Mouse (Mus musculus) hindbrain, embryonic 15.5 days (tissue): ENCODE measurements around the gene Zfp638. TPM values are rescaled to one million over a fixed set of nuclear protein-coding genes. Genes with fewer than 3 reads are reported as not detected.
"Not testable (repeated sequence)": the region's sequence is repeated elsewhere in the genome, so short reads cannot be mapped to it uniquely, and the experiment has no call there.

Experiments
- ATAC-seq: fragments of 200-750 bp; cut with Nextera tagmentation; 2 replicates; pipeline ENCODE4 v1.8.0; 2017; ENCODE audit warnings: low read depth, moderate number of reproducible peaks, moderate TSS enrichment; ENCODE audit not compliant: low FRiP score
- H3K27ac ChIP-seq: fragments of 300-500 bp; sonication (generic); replicated peaks from 2 replicates; pipeline ENCODE4 v1.5.1; 2015; ENCODE audit warnings: mild to moderate bottlenecking, inconsistent platforms
- H3K27me3 ChIP-seq: fragments of 300-500 bp; sonication (generic); 2 replicates; pipeline ENCODE4 v1.6.1; 2015; ENCODE audit warnings: control low read depth, inconsistent platforms
- H3K36me3 ChIP-seq: fragments of 300-500 bp; sonication (generic); 2 replicates; pipeline ENCODE4 v1.6.1; 2015; ENCODE audit warnings: control low read depth, inconsistent platforms
- H3K4me1 ChIP-seq: fragments of 300-500 bp; sonication (generic); replicated peaks from 2 replicates; pipeline ENCODE4 v1.6.1; 2015; ENCODE audit warnings: control low read depth, inconsistent platforms
- H3K4me2 ChIP-seq: fragments of 300-500 bp; sonication (generic); 2 replicates; pipeline ENCODE4 v1.6.1; 2015; ENCODE audit warnings: moderate library complexity, mild to moderate bottlenecking, inconsistent platforms
- H3K4me3 ChIP-seq: fragments of 300-500 bp; sonication (generic); 2 replicates; pipeline ENCODE4 v1.5.1; 2015; ENCODE audit warnings: mild to moderate bottlenecking, inconsistent platforms
- H3K9ac ChIP-seq: fragments of 300-500 bp; sonication (generic); 2 replicates; pipeline ENCODE4 v1.6.1; 2015; ENCODE audit warnings: inconsistent platforms
- H3K9me3 ChIP-seq: fragments of 300-500 bp; sonication (generic); 2 replicates; pipeline ENCODE4 v1.6.1; 2016; ENCODE audit warnings: control low read depth, inconsistent platforms
- WGBS: fragments of 180-500 bp; shearing (Covaris S2); methylation state at CpG from one replicate; pipeline ENCODE4 v1.1.7; 2015; 5-methylcytosine and 5-hydroxymethylcytosine counted together
- polyA plus RNA-seq: library from polyadenylated mRNA; unstranded; fragments of >200 nt; fragmentation: Nextera tagmentation; extraction: Ambion mirVana; gene quantifications from 2 replicates; pipeline ENCODE4 v1.2.1, GENCODE M21; 2015

Zfp638 gene
- polyA plus RNA-seq, result 65.4 and 74.5 TPM in 2 replicates

DNA sequence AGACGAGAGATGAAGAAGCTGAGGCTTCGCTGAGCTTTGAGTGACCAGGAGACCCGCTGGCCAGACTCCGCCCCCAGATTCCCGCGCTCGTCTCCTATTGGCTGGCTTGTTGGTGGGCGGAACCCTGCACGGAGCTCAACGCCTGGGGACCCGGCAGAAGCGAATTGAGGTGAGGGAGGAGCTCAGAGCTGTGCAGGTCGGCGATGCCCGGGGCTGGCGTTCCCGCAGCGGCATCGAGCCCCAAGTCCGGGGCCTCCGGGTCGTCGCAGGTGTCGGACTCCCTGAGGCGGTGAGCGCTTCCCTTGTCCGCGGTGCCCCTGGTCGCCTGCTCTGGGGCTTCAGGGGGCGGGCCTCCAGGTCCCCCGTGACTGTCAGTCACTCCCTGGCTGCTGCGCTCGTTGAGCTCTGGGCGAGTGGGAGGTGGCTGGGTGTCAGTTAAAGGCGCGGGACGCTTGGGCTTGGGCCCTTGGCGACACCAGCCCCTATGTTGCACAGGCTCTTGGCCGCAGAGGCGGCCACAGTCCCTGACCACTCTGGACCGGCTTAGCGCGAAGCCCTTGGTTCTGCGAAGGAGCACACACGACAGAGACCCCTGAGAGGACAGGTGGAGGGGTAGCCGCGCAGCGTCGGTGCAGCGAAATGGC is at the start of gene Zfp638:
Gene Zfp638, plus strand, starts transcription at position 156 of the 644 bp plus-strand sequence.
- H3K4me1 ChIP-seq, result peaks cover 17% of the 10 kb centered on the region
- no peaks in the 10 kb centered on the region for H3K9me3 ChIP-seq
- peak within 1 kb of the TSS; percentile 100 for H3K4me2 ChIP-seq
- H3K27ac ChIP-seq, result peak within 1 kb of the TSS; percentile 72
- WGBS, result under 1% methylated on average over 50 of the region's 50 CpGs
- H3K27me3 ChIP-seq, result 0 out of 2 replicates have a peak, but pooled peaks cover 2% of the 10 kb centered on the region
- peak within 1 kb of the TSS; percentile 88 for H3K4me3 ChIP-seq
- peak; percentile 97 for ATAC-seq
- peak within 1 kb of the TSS; percentile 71 for H3K9ac ChIP-seq
- H3K36me3 ChIP-seq, result no peaks in the 10 kb centered on the region

DNA sequence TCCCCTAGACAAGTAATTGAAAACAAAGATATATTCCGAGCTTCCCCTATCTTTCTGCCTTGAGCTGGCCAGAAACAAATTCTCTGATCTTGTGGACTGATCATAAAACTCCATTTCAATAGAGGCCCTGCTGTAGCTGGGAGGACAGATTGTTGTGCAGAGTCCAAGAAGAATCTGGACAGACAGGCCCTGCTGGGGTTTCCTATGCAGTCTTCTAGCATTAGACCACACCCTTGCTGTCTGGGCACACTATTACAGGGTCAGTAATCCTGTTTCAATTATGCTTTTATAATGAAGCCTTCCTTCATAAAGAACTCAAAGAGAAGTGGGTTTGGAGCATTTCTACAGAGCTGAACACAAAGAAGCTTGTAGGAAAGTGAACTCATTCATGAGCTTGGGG is 47.9 kb upstream of the Zfp638 start:
- Histone ChIP-seq H3K9ac (no peak overlapping the region), H3K9me3 (no peaks in the 10 kb centered on the region), H3K4me3 (no peak overlapping the region), H3K4me1 (peaks cover 2% of the 10 kb centered on the region; the same call in 1 of the 2 replicates), H3K36me3 (peaks cover 4% of the 10 kb centered on the region), H3K27ac (no peak overlapping the region), H3K27me3 (no peaks in the 10 kb centered on the region), H3K4me2 (no peak overlapping the region)
- 87% methylated on average over 1 of the region's 1 CpGs for WGBS
- ATAC-seq, result no peak

GRCm38 (mm10) chr6:83820727-83821515 is 46.0 kb upstream of the Zfp638 start:
- Histone ChIP-seq H3K4me1 (peaks cover 2% of the 10 kb centered on the region; the same call in 1 of the 2 replicates), H3K4me3 (no peak overlapping the region), H3K9me3 (no peaks in the 10 kb centered on the region), H3K4me2 (no peak overlapping the region), H3K9ac (no peak overlapping the region), H3K27ac (no peak overlapping the region), H3K36me3 (no peaks in the 10 kb centered on the region; the same call in 1 of the 2 replicates), H3K27me3 (no peaks in the 10 kb centered on the region)
- WGBS, result 79% methylated on average over 2 of the region's 2 CpGs
- no peak for ATAC-seq

DNA sequence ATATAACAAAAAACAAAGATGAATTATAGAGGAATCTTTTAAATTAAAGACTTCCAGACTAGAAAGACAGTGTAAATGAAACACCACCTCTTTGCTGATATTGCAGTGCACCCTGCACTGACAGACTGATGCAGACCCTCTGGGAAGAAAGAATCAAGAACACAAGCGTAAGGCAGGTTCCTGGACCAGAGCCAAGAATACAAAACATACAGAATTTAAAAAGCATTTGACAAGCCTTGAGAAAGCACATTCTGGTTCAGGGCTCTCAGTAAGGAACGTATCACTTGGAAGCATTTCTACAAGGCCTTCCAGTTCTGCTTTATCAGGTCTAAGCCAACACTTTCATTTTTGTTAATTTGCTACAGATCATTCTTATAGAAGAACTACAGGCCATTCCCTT is 45.1 kb upstream of the Zfp638 start:
- 41% methylated on average over 2 of the region's 2 CpGs for WGBS

DNA sequence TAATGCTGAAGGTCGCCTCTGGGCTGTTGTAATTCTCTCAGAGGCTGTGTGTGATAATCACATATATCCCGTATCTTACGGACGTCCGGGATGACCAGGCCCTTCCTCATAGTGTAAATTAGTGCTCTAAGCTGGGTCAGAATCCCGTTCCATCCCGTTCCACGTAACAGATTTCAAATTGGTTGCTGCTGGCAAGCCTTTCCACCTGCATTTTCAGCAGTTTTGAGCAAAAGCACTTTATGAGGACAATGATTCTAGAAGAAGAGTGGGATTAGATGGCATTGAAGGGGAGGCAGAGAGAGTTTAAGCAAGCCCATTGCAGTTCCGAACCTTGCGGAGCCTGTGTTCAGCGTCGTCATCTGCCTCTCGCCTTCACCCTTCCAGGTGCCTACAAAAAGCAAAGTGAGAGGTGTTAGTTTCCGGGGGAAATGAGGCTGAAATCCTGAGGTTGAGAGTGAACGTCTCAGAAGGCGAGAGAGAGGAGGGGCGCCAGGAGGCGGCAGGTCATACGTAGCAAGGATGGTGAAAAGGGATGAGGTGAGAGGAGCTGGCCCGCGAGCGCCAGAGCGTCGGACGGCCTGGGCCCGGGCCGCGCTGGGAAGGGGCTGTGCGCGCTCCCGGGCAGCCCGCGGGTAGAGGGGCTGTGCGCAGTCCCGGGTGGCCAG is 35.8 kb upstream of the Zfp638 start:
- Histone ChIP-seq H3K9me3 (no peaks in the 10 kb centered on the region), H3K27me3 (no peaks in the 10 kb centered on the region), H3K4me1 (peaks cover 16% of the 10 kb centered on the region), H3K9ac (peak overlapping the region; percentile 63), H3K36me3 (no peaks in the 10 kb centered on the region), H3K4me3 (peak overlapping the region; percentile 56), H3K27ac (peak overlapping the region; percentile 84), H3K4me2 (peak overlapping the region; percentile 61)
- ATAC-seq, result no peak; the same call in 1 of the 2 replicates
- under 1% methylated on average over 34 of the region's 35 CpGs for WGBS

More for the DNA sequence above, 45.1 kb upstream of the Zfp638 start:
- Histone ChIP-seq H3K27me3 (no peaks in the 10 kb centered on the region), H3K4me2 (no peak overlapping the region), H3K4me3 (no peak overlapping the region), H3K9me3 (no peaks in the 10 kb centered on the region), H3K36me3 (no peaks in the 10 kb centered on the region), H3K27ac (no peak overlapping the region), H3K9ac (no peak overlapping the region), H3K4me1 (peaks cover 2% of the 10 kb centered on the region; the same call in 1 of the 2 replicates)
- ATAC-seq, result no peak

DNA sequence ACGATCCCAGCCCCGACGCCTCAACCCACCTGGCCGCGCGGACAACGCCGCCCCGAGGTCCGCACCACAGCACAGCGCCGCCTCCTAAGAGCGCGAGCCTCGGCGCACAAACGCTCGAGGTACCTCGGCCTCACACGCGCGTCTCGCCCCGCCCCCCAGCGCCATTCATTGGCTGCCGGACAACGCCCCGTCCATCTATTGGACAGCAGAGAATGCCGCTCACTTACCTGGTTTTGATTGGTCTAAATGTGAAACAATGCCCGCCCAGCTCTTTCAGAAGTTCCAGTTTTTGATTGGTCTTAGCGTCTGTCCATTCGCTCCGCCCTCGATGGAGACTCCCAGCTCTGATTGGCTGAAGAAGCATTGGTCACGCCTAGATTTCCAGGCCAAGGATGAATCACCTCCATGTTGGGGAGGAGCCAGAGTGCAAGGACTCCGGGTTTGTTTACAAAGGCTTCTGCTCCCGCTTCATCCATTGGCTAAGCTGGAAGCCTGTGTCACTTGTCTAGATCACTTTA is 35.2 kb upstream of the Zfp638 start, which contains the start of gene Paip2b:
Gene Paip2b, minus strand, starts transcription at position 136 of the 518 bp plus-strand sequence.
- 0% methylated on average over 37 of the region's 37 CpGs for WGBS
- no peaks in the 10 kb centered on the region for H3K36me3 ChIP-seq

DNA sequence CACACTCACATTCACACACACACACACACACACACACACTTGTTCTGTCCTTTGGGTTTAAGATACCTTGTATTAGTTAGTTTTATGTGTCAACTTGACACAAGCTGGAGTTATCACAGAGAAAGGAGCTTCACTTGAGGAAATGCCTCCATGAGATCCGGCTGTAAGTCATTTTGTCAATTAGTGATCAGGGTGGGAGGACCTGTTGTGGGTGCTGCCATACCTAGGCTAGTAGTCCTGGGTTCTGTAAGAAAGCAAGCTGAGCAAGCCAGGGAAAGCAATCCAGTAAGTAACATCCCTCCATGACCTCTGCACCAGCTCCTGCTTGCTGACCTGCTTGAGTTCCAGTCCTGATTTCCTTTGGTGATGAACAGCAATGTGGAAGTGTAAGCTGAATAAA is 34.5 kb upstream of the Zfp638 start:
- ATAC-seq, H3K9me3 ChIP-seq, H3K36me3 ChIP-seq, H3K27me3 ChIP-seq: not testable (repeated sequence)
- Histone ChIP-seq H3K27ac (peak overlapping the region; percentile 66), H3K9ac (peak overlapping the region; percentile 38), H3K4me3 (peak overlapping the region; percentile 34; the same call in 1 of the 2 replicates), H3K4me1 (peaks cover 16% of the 10 kb centered on the region), H3K4me2 (peak overlapping the region; percentile 56)
- 63% methylated on average over 1 of the region's 1 CpGs for WGBS

More for the DNA sequence above, 35.2 kb upstream of the Zfp638 start, which contains the start of gene Paip2b:
- ATAC-seq, result peak; percentile 99
- Histone ChIP-seq H3K4me2 (peak within 1 kb of the TSS; percentile 61), H3K9me3 (no peaks in the 10 kb centered on the region), H3K27ac (peak within 1 kb of the TSS; percentile 84), H3K9ac (peak within 1 kb of the TSS; percentile 63), H3K27me3 (no peaks in the 10 kb centered on the region), H3K4me3 (peak within 1 kb of the TSS; percentile 56), H3K4me1 (peaks cover 16% of the 10 kb centered on the region)

GRCm38 (mm10) chr6:83836826-83837225 is 30.1 kb upstream of the Zfp638 start:
- Histone ChIP-seq H3K4me1 (peaks cover 6% of the 10 kb centered on the region; the same call in 1 of the 2 replicates), H3K36me3 (no peaks in the 10 kb centered on the region), H3K9me3 (no peaks in the 10 kb centered on the region), H3K4me2 (no peak overlapping the region), H3K27ac (no peak overlapping the region), H3K27me3 (no peaks in the 10 kb centered on the region), H3K4me3 (no peak overlapping the region), H3K9ac (no peak overlapping the region)
- ATAC-seq, result no peak
- WGBS, result 88% methylated on average over 2 of the region's 2 CpGs

DNA sequence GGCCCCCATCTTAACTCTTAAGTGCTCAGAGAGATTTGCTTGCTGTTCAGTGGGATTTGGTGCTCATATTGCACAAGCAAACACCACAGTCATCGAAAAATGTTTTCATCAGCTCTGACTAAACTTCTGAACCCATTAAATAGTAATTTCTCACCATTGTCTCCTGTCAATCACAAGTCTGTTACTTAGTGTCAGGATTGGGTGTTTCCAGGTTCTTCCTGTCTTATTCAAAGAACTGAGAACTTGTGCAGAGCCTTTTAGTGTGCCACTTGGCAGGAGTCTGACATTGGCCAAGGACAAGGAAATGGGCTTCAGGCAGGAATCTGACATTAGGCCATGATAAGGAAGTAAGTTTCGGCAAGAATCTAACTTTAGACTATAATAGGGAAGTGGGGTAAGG is 28.9 kb upstream of the Zfp638 start:
- Histone ChIP-seq H3K27ac (no peak overlapping the region), H3K9me3 (no peaks in the 10 kb centered on the region), H3K4me1 (no peaks in the 10 kb centered on the region), H3K36me3 (no peaks in the 10 kb centered on the region), H3K4me2 (no peak overlapping the region), H3K27me3 (no peaks in the 10 kb centered on the region), H3K4me3 (no peak overlapping the region), H3K9ac (no peak overlapping the region)
- WGBS, result 88% methylated on average over 2 of the region's 2 CpGs
- ATAC-seq, result no peak

- H3K9ac ChIP-seq, result no peak overlapping the region
- 90% methylated on average over 6 of the region's 6 CpGs for WGBS
These were observed 26.8 kb upstream of the Zfp638 start for GRCm38 (mm10) chr6:83840086-83840485.

DNA sequence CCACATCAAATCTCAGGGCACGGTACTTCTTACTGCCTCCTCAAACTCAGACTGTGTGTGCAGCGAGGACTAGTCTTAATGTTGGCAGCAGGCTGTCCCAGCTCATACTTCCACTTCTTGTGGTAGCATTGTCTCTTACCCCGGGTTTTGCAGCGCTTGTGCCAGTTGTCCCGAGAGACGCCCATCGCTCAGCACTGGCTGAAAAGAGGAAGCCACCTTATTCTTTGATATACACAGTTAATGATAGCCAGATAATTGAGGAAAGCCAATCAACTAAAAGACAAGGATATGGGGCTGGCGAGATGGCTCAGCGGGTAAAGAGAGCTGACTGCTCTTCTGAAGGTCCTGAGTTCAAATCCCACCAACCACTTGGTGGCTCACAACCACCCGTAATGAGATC is 22.0 kb upstream of the Zfp638 start:
- no peak for ATAC-seq
- Histone ChIP-seq H3K36me3 (no peaks in the 10 kb centered on the region), H3K9me3 (no peaks in the 10 kb centered on the region), H3K9ac (no peak overlapping the region), H3K4me2 (no peak overlapping the region), H3K4me1 (no peaks in the 10 kb centered on the region), H3K27ac (no peak overlapping the region), H3K4me3 (no peak overlapping the region), H3K27me3 (no peaks in the 10 kb centered on the region)
- WGBS, result 92% methylated on average over 10 of the region's 10 CpGs

More at GRCm38 (mm10) chr6:83840086-83840485, 26.8 kb upstream of the Zfp638 start:
- Histone ChIP-seq H3K4me3 (no peak overlapping the region), H3K4me1 (no peaks in the 10 kb centered on the region), H3K4me2 (no peak overlapping the region), H3K36me3 (no peaks in the 10 kb centered on the region), H3K9me3 (no peaks in the 10 kb centered on the region), H3K27ac (no peak overlapping the region), H3K27me3 (no peaks in the 10 kb centered on the region)
- ATAC-seq, result no peak
